Mouse (Mus musculus) heart, postnatal 0 days (tissue): Measurements from ENCODE around the gene Mybbp1a.

Experiments
- CTCF ChIP-seq: IDR thresholded peaks from 2 replicates; pipeline ENCODE4 v1.5.1; 2016; ENCODE audit warnings: antibody characterized with exemption, control low read depth, low read depth
- EP300 ChIP-seq: IDR thresholded peaks from 2 replicates; pipeline ENCODE4 v1.6.1; 2016; ENCODE audit warnings: antibody characterized with exemption, low read depth

DNA sequence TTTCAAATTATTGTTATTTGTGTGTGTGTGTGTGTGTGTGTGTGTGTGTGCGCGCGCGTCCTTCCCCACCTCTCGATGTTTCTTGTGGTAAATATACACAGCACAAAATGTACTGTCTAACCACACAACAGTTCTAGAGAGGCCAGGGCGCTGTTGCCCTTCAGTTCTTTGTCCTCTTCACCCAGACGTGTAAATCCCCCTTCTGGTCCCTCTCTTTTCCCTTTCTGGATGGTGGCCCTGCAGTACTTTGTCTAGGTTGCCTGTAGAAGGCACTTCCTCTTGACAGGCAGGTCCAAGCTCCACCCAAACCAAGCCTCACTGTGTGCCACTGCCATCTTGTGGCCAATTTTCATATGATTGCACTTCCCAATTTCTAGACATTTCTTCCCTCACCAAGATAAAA lies 11.9 kb upstream of the Mybbp1a start:
- TF ChIP-seq CTCF = peak; percentile 96
- no peak for TF ChIP-seq EP300
